Mouse (Mus musculus) embryonic fibroblast, embryonic 13.5 days (primary cell): ENCODE measurements around the gene Lmcd1.

Experiments used
- CTCF ChIP-seq: IDR thresholded peaks from 2 replicates; pipeline ENCODE4 v1.5.1; 2011; ENCODE audit warnings: mild to moderate bottlenecking, control low read depth, low read length, moderate library complexity, borderline replicate concordance; ENCODE audit not compliant: insufficient read depth
- POLR2A ChIP-seq: IDR thresholded peaks from 2 replicates; pipeline ENCODE4 v1.6.1; 2011; ENCODE audit warnings: low read depth, mild to moderate bottlenecking, control low read depth, low read length, moderate library complexity

GRCm38 (mm10) chr6:112309330-112309938 is 35.9 kb downstream of the Lmcd1 start:
- TF ChIP-seq POLR2A, result no peak
- no peak for TF ChIP-seq CTCF
